Mouse (Mus musculus): ENCODE results near the gene Hal. TPM values are rescaled to one million over a fixed set of nuclear protein-coding genes. Genes with fewer than 3 reads are reported as not detected.

Gene Hal
- polyA plus RNA-seq, 1 experiment from 2014 or later: not detected

- H3K27me3 ChIP-seq (ENCODE audit: control insufficient read depth, insufficient read depth, low read length): no peaks in the 10 kb centered on the region
- H3K4me3 ChIP-seq (ENCODE audit: control insufficient read depth in 1 of 2, insufficient read depth in 1 of 2, low read depth in 1 of 2, low read length in 2 of 2): no peak overlapping the region
- H3K4me2 ChIP-seq (ENCODE audit: low read length): no peak overlapping the region
- H3K9me3 ChIP-seq (ENCODE audit: control insufficient read depth, low read length): no peaks in the 10 kb centered on the region
- no peaks in the 10 kb centered on the region for H3K36me3 ChIP-seq (ENCODE audit: control insufficient read depth, insufficient read depth, low read length)
- ATAC-seq (ENCODE audit: insufficient number of reproducible peaks, insufficient read depth, low FRiP score, low read depth): no peak
- no peak overlapping the region for H3K27ac ChIP-seq (replicated peaks in 1 of 2; ENCODE audit: control insufficient read depth in 1 of 2, insufficient read depth in 1 of 2, low read depth in 2 of 2, low read length in 2 of 2)
- H3K4me1 ChIP-seq (ENCODE audit: control insufficient read depth in 2 of 2, insufficient read depth in 2 of 2, low read length in 2 of 2): no peaks in the 10 kb centered on the region
- WGBS: 84% methylated on average over 11 of the region's 11 CpGs
- H3K9ac ChIP-seq (ENCODE audit: low read length): no peak overlapping the region
These were observed 79.4 kb downstream of the Hal start for GRCm38 (mm10) chr10:93567841-93568566.

- no peak for ATAC-seq (ENCODE audit: insufficient number of reproducible peaks, insufficient read depth, low FRiP score, low read depth)
- no peaks in the 10 kb centered on the region for H3K27me3 ChIP-seq (ENCODE audit: control insufficient read depth, insufficient read depth, low read length)
- no peaks in the 10 kb centered on the region for H3K9me3 ChIP-seq (ENCODE audit: control insufficient read depth, low read length)
- WGBS: 81% methylated on average over 6 of the region's 6 CpGs
- no peak overlapping the region for H3K4me2 ChIP-seq (ENCODE audit: low read length)
- H3K9ac ChIP-seq (ENCODE audit: low read length): no peak overlapping the region
- no peak overlapping the region for H3K27ac ChIP-seq (replicated peaks in 1 of 2; ENCODE audit: control insufficient read depth in 1 of 2, insufficient read depth in 1 of 2, low read depth in 2 of 2, low read length in 2 of 2)
- H3K36me3 ChIP-seq (ENCODE audit: control insufficient read depth, insufficient read depth, low read length): no peaks in the 10 kb centered on the region
- H3K4me3 ChIP-seq (ENCODE audit: control insufficient read depth in 1 of 2, insufficient read depth in 1 of 2, low read depth in 1 of 2, low read length in 2 of 2): no peak overlapping the region
- H3K4me1 ChIP-seq (ENCODE audit: control insufficient read depth in 2 of 2, insufficient read depth in 2 of 2, low read length in 2 of 2): no peaks in the 10 kb centered on the region
These were observed 80.1 kb downstream of the Hal start for GRCm38 (mm10) chr10:93568671-93569070.

Other genes starting within 250 kb of the Hal start
- 42.8 and 46.5 TPM in 2 replicates for gene Elk3, start 177.6 kb upstream of the Hal start, polyA plus RNA-seq (2014; fragmentation: Nextera tagmentation; extraction: Ambion mirVana)
- 306 and 315 TPM in 2 replicates for gene Lta4h, start 35.4 kb upstream of the Hal start, polyA plus RNA-seq (2014; fragmentation: Nextera tagmentation; extraction: Ambion mirVana)
- 0.14 and 0.42 TPM in 2 replicates for gene Amdhd1, start 51.3 kb downstream of the Hal start, polyA plus RNA-seq (2014; fragmentation: Nextera tagmentation; extraction: Ambion mirVana)
- gene Ccdc38, start 51.9 kb downstream of the Hal start, polyA plus RNA-seq (2014; fragmentation: Nextera tagmentation; extraction: Ambion mirVana): 0.19 and 0.23 TPM in 2 replicates
- gene Snrpf, start 100.9 kb downstream of the Hal start, polyA plus RNA-seq (2014; fragmentation: Nextera tagmentation; extraction: Ambion mirVana): 77.0 and 77.4 TPM in 2 replicates
- 3.1 and 3.2 TPM in 2 replicates for gene Ntn4, start 151.9 kb downstream of the Hal start, polyA plus RNA-seq (2014; fragmentation: Nextera tagmentation; extraction: Ambion mirVana)